Mouse (Mus musculus) cerebellum, adult 11 months (tissue): ENCODE results near the gene H2-M10.5.
A peak's percentile ranks its signal among the peaks of the same experiment; 100 is the strongest.
"Not testable (repeated sequence)": the region's sequence is repeated elsewhere in the genome, so short reads cannot be mapped to it uniquely, and the experiment has no call there.

Experiments used
- DNase-seq: peaks from one replicate; pipeline ENCODE4 v3.0.0; 2022

H2-M10.5 gene

GRCm38 (mm10) chr17:36772610-36773009, at the start of gene H2-M10.5:
TSS of gene H2-M10.5 (plus strand) at chr17:36772910.
- not testable (repeated sequence) for DNase-seq

- DNase-seq: no peak
Measured at GRCm38 (mm10) chr17:36726046-36726445, 46.7 kb upstream of the H2-M10.5 start.

GRCm38 (mm10) chr17:36763816-36764215, 8.9 kb upstream of the H2-M10.5 start:
- no peak for DNase-seq

GRCm38 (mm10) chr17:36764244-36764643, 8.5 kb upstream of the H2-M10.5 start:
- DNase-seq: not testable (repeated sequence)

- not testable (repeated sequence) for DNase-seq
Measured at GRCm38 (mm10) chr17:36765403-36765802, 7.3 kb upstream of the H2-M10.5 start.

- no peak for DNase-seq
Measured at GRCm38 (mm10) chr17:36781533-36781932, 8.8 kb downstream of the H2-M10.5 start.

GRCm38 (mm10) chr17:36786483-36786886, 13.8 kb downstream of the H2-M10.5 start:
- peak; percentile 9 for DNase-seq

GRCm38 (mm10) chr17:36788351-36788750, 15.6 kb downstream of the H2-M10.5 start:
- DNase-seq: no peak

GRCm38 (mm10) chr17:36788801-36789200, 16.1 kb downstream of the H2-M10.5 start:
- peak; percentile 60 for DNase-seq

- DNase-seq: no peak
Measured at GRCm38 (mm10) chr17:36799493-36799892, 26.8 kb downstream of the H2-M10.5 start.

- not testable (repeated sequence) for DNase-seq
Measured at GRCm38 (mm10) chr17:36799921-36800462, 27.3 kb downstream of the H2-M10.5 start.

- DNase-seq: no peak
Measured at GRCm38 (mm10) chr17:36811871-36812270, 39.2 kb downstream of the H2-M10.5 start, which contains the start of gene H2-M10.6. TSS of gene H2-M10.6 (plus strand) at chr17:36812171.

- no peak for DNase-seq
Measured at GRCm38 (mm10) chr17:36824005-36824404, 51.3 kb downstream of the H2-M10.5 start.

GRCm38 (mm10) chr17:36825525-36825924, 52.8 kb downstream of the H2-M10.5 start:
- DNase-seq: no peak
